Mouse (Mus musculus) stomach, postnatal 0 days (tissue): ENCODE results near the gene Fgf22.

Experiments
- CTCF ChIP-seq: IDR thresholded peaks from 2 replicates; pipeline ENCODE4 v1.5.1; 2016; ENCODE audit warnings: antibody characterized with exemption, low read depth, mild to moderate bottlenecking, moderate library complexity
- EP300 ChIP-seq: optimal IDR thresholded peaks from 2 replicates; pipeline ENCODE3; 2016; ENCODE audit warnings: antibody characterized with exemption

DNA sequence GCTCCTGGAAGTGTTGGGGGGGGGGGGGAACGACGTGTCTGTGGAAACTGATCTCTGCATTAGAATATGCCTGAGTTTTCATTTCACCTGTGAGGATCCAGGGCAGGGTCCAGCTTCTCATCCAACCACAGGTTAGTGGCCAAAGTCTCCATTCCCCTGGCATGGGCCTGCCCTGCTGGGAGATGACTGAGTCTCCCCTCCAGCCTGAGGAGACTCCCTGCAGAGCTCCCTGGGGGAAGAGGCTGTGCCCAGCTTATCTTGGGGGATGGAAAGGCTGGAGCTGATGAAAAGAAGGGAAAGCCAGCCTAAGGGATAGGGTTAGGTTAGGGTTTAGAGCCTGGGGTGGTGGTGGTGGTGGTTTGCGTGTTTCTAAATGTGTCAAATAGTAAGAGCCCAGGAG lies 47.0 kb downstream of the Fgf22 start:
- no peak for TF ChIP-seq CTCF
- TF ChIP-seq EP300, result no peak
